Mouse (Mus musculus): ENCODE measurements around the gene Cabin1.

DNA sequence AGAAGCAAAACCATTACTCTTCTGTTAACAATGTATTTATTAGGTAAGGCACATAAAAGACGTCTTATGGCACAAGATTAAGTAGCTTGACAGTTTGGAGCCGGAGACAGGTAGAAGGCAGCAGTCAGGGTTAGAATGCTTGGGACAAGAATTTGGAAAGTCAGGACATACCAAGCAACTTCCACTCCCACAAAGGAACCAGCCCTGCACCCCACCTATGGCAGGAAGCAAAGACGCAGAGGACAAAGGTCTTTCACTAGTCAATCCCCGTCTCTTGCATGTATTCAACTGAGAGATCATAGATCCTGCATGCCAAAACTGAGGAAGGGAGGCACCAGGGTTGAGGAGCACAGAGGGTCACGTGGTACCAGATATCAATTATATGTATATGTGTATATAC, 10.0 kb upstream of the Cabin1 start:
- TF ChIP-seq CTCF (IDR thresholded peaks at IDR 0.05; ENCODE audit: low read depth) (no peak), EP300 (IDR thresholded peaks at IDR 0.05; ENCODE audit: low read depth) (no peak)
